Mouse (Mus musculus): ENCODE results near the gene Hpf1.

Hpf1 gene

GRCm38 (mm10) chr8:60889843-60890519, at the start of gene Hpf1:
Gene Hpf1, plus strand, starts transcription at chr8:60890418.
- DNase-seq: peak; percentile 96

GRCm38 (mm10) chr8:60842388-60842787, 47.8 kb upstream of the Hpf1 start:
- no peak for DNase-seq

GRCm38 (mm10) chr8:60857559-60857958, 32.7 kb upstream of the Hpf1 start:
- DNase-seq: no peak

- DNase-seq: no peak
Measured at GRCm38 (mm10) chr8:60858091-60858490, 32.1 kb upstream of the Hpf1 start.

- DNase-seq: no peak
Measured at GRCm38 (mm10) chr8:60858911-60859476, 31.2 kb upstream of the Hpf1 start.

GRCm38 (mm10) chr8:60859605-60860004, 30.6 kb upstream of the Hpf1 start:
- DNase-seq: no peak

- no peak for DNase-seq
Measured at GRCm38 (mm10) chr8:60860749-60861148, 29.5 kb upstream of the Hpf1 start.

- no peak for DNase-seq
Measured at GRCm38 (mm10) chr8:60861783-60862182, 28.4 kb upstream of the Hpf1 start.

- DNase-seq: no peak
Measured at GRCm38 (mm10) chr8:60864875-60865274, 25.3 kb upstream of the Hpf1 start.

GRCm38 (mm10) chr8:60865504-60866114, 24.6 kb upstream of the Hpf1 start:
- DNase-seq: peak; percentile 58

GRCm38 (mm10) chr8:60867468-60868115, 22.6 kb upstream of the Hpf1 start:
- DNase-seq: no peak

- no peak for DNase-seq
Measured at GRCm38 (mm10) chr8:60868236-60868965, 21.8 kb upstream of the Hpf1 start.

- DNase-seq: no peak
Measured at GRCm38 (mm10) chr8:60869761-60870160, 20.5 kb upstream of the Hpf1 start.

GRCm38 (mm10) chr8:60870231-60871193, 19.7 kb upstream of the Hpf1 start:
- DNase-seq: no peak

GRCm38 (mm10) chr8:60878617-60879016, 11.6 kb upstream of the Hpf1 start:
- DNase-seq: no peak

- no peak for DNase-seq
Measured at GRCm38 (mm10) chr8:60883419-60884137, 6.6 kb upstream of the Hpf1 start.

GRCm38 (mm10) chr8:60886736-60887135, 3.5 kb upstream of the Hpf1 start:
- no peak for DNase-seq

- DNase-seq: no peak
Measured at GRCm38 (mm10) chr8:60889131-60889842, 931 bp upstream of the Hpf1 start.

GRCm38 (mm10) chr8:60890520-60890874, 279 bp downstream of the Hpf1 start:
- no peak for DNase-seq

- DNase-seq: no peak
Measured at GRCm38 (mm10) chr8:60891757-60892156, 1.5 kb downstream of the Hpf1 start.

GRCm38 (mm10) chr8:60895878-60896277, 5.7 kb downstream of the Hpf1 start:
- no peak for DNase-seq
